Mouse (Mus musculus) ZHBTc4 (cell line): ENCODE measurements at regions not wholly inside any gene's neighbourhood (a gene's known extent, or its start where the extent isn't known, plus 50 kb on each side); places are given as distances from the start of the nearest gene placed in this dataset.

ENCODE experiments used
- DNase-seq: peaks from one replicate; pipeline ENCODE4 v3.0.0-alpha.2; 2011; ENCODE audit warnings: low read depth, low spot score

GRCm38 (mm10) chr11:10429291-10429690 is 684.7 kb upstream of the Vwc2 start:
- no peak for DNase-seq

GRCm38 (mm10) chr11:10477341-10478070 is 636.5 kb upstream of the Vwc2 start:
- DNase-seq, result no peak

DNA sequence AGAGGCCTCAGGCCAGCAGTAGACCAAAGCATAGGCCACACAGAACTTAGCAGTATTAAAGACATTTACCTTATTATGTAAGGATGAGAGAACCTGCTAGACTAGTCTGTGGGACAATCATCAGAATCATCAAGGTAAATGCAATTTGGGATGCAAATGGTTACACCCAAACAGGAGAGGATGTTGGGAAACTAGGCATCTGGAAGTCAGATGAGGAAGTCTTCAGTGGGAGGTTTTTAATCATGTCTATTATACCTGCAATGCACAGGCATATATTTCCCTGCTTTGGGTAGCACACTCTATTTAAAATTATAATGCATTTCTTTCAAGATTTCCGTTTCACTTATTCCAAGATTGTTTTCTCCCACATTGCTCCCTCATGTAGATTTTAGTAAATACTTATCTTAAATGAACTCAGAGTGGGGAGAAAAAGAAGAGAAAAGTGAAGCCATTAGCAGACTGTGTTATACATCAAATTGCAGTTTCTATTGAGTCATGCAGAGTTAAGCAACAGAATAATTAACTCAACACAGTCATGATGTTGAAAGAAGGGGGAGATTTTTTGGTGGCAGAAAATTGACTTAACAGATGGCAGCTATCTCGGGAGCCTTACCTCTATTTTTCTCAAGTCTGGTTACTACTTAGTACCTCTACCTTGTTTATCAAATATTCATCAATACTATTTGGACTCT is 632.9 kb upstream of the Vwc2 start:
- DNase-seq, result no peak

DNA sequence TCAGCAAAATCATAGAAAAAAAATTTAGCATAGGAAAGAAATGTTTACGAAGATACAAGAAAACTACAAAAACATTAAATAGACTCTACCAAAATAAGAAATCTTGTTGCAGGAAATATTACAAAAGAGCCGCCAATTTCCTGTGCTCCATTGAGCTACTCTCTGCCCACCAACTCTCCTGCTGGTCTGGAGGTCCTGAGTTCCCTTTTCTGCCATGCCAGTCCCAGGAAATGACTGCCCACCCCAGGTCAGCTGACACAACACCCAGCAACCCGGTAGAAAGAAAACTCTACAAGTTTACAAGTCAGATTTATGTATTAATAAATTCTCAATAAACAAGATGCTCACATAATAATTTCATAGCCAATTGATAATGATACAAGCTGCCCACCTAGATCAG is 630.0 kb upstream of the Vwc2 start:
- no peak for DNase-seq

GRCm38 (mm10) chr11:10497399-10497798 is 616.6 kb upstream of the Vwc2 start:
- DNase-seq, result no peak

DNA sequence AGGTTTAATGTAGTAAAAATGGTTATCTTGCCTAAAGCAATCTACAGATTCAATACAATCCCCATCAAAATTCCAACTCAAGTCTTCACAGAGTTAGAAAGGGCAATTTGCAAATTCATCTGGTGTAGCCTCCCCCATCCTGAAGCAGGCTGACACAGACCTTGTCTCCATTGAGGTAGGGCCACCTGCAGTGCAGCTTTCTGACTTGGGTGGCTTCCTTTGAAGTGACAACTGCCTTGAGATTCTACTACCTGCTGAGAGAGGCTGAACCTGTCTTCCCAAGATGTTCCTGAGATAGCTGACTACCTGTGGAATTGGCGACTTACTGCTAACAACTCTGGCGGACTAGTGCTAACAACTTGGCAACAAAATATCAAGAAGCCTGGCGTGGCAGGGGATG is 602.8 kb upstream of the Vwc2 start:
- peak; percentile 52 for DNase-seq
